Mouse (Mus musculus) hindbrain, embryonic 15.5 days (tissue): ENCODE results near the gene Ccdc9. TPM values are rescaled to one million over a fixed set of nuclear protein-coding genes. Genes with fewer than 3 reads are reported as not detected.
A peak's percentile ranks its signal among the peaks of the same experiment; 100 is the strongest.
"Not testable (repeated sequence)": the region's sequence is repeated elsewhere in the genome, so short reads cannot be mapped to it uniquely, and the experiment has no call there.

Experiments
- ATAC-seq: fragments of 200-750 bp; cut with Nextera tagmentation; 2 replicates; pipeline ENCODE4 v1.8.0; 2017; ENCODE audit warnings: low read depth, moderate number of reproducible peaks, moderate TSS enrichment; ENCODE audit not compliant: low FRiP score
- H3K27ac ChIP-seq: fragments of 300-500 bp; sonication (generic); replicated peaks from 2 replicates; pipeline ENCODE4 v1.5.1; 2015; ENCODE audit warnings: mild to moderate bottlenecking, inconsistent platforms
- H3K27me3 ChIP-seq: fragments of 300-500 bp; sonication (generic); 2 replicates; pipeline ENCODE4 v1.6.1; 2015; ENCODE audit warnings: control low read depth, inconsistent platforms
- H3K36me3 ChIP-seq: fragments of 300-500 bp; sonication (generic); 2 replicates; pipeline ENCODE4 v1.6.1; 2015; ENCODE audit warnings: control low read depth, inconsistent platforms
- H3K4me1 ChIP-seq: fragments of 300-500 bp; sonication (generic); replicated peaks from 2 replicates; pipeline ENCODE4 v1.6.1; 2015; ENCODE audit warnings: control low read depth, inconsistent platforms
- H3K4me2 ChIP-seq: fragments of 300-500 bp; sonication (generic); 2 replicates; pipeline ENCODE4 v1.6.1; 2015; ENCODE audit warnings: moderate library complexity, mild to moderate bottlenecking, inconsistent platforms
- H3K4me3 ChIP-seq: fragments of 300-500 bp; sonication (generic); 2 replicates; pipeline ENCODE4 v1.5.1; 2015; ENCODE audit warnings: mild to moderate bottlenecking, inconsistent platforms
- H3K9ac ChIP-seq: fragments of 300-500 bp; sonication (generic); 2 replicates; pipeline ENCODE4 v1.6.1; 2015; ENCODE audit warnings: inconsistent platforms
- H3K9me3 ChIP-seq: fragments of 300-500 bp; sonication (generic); 2 replicates; pipeline ENCODE4 v1.6.1; 2016; ENCODE audit warnings: control low read depth, inconsistent platforms
- WGBS: fragments of 180-500 bp; shearing (Covaris S2); methylation state at CpG from one replicate; pipeline ENCODE4 v1.1.7; 2015; 5-methylcytosine and 5-hydroxymethylcytosine counted together
- polyA plus RNA-seq: library from polyadenylated mRNA; unstranded; fragments of >200 nt; fragmentation: Nextera tagmentation; extraction: Ambion mirVana; gene quantifications from 2 replicates; pipeline ENCODE4 v1.2.1, GENCODE M21; 2015

Ccdc9 gene
- polyA plus RNA-seq, 1 experiment from 2014 or later = 29.3 TPM

DNA sequence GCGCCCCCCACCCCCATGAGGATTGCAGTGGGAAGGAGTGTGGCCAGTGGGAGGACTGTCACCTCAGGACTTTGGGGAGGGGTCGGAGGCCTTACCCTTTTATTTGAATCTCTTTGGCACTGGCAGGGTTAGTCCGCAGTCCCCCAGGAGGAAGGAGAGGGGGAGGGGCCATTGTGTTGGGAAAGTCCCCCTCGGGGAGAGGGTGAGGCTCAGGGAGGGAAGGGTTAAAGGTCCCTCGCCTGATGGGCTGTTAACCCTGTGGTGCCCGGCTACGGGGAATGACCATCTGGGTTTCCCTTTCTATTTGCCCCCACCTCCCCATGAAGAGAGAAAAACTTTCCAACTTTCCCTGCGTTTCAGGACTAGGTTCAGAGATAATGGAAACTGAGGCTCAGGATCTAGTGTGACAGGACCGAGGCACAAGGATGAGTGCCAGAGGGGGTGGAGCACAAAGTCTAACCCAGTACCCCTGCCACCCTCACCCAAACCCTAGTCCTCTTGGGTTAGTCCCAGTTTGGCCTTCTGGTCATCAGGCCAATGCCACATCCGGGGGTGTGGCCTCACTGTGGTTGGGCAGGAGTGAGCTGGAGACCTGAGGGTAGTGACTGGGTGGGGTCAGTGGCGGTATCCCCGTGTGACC lies 26.2 kb upstream of the Ccdc9 start:
- under 1% methylated on average over 12 of the region's 12 CpGs for WGBS
- Histone ChIP-seq H3K4me3 (peak overlapping the region; percentile 60), H3K27me3 (no peaks in the 10 kb centered on the region), H3K27ac (peak overlapping the region; percentile 92), H3K4me2 (peak overlapping the region; percentile 99), H3K36me3 (no peaks in the 10 kb centered on the region), H3K4me1 (peaks cover 58% of the 10 kb centered on the region), H3K9ac (peak overlapping the region; percentile 73), H3K9me3 (no peaks in the 10 kb centered on the region)
- ATAC-seq = no peak

DNA sequence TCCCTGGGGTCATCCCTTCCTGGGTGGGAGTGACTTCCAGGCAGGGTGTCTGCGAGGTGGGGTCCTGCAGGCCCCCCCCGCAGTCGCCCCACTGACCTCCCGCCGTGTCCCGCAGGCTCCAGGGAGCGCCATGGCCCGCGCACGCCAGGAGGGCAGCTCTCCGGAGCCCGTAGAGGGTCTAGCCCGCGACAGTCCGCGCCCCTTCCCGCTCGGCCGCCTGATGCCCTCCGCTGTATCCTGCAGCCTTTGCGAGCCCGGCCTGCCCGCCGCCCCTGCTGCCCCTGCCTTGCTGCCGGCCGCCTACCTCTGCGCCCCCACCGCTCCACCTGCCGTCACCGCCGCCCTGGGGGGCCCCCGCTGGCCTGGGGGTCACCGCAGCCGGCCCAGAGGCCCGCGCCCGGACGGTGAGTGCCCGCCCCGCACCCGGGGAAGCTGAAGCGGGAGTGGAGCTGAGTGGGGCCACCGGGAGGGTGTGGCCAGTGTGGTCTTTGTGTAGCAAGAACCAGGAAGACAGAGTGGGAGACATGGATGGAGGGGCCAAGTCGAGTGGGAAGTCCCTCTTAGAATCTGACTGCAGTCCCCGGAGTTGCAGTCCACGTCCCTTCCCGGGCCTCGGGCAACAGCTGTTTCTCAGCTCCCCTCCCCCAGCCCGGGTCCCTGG lies 25.5 kb upstream of the Ccdc9 start:
- Histone ChIP-seq H3K4me2 (peak overlapping the region; percentile 99), H3K9ac (peak overlapping the region; percentile 73), H3K4me1 (peaks cover 58% of the 10 kb centered on the region), H3K9me3 (no peaks in the 10 kb centered on the region), H3K36me3 (no peaks in the 10 kb centered on the region), H3K27ac (peak overlapping the region; percentile 71), H3K27me3 (no peaks in the 10 kb centered on the region), H3K4me3 (peak overlapping the region; percentile 60)
- under 1% methylated on average over 38 of the region's 49 CpGs for WGBS
- ATAC-seq = no peak

- no peaks in the 10 kb centered on the region for H3K27me3 ChIP-seq
- no peaks in the 10 kb centered on the region for H3K36me3 ChIP-seq
- peak overlapping the region; percentile 99 for H3K4me2 ChIP-seq
- no peak for ATAC-seq
- H3K4me1 ChIP-seq = peaks cover 58% of the 10 kb centered on the region
- H3K9me3 ChIP-seq = no peaks in the 10 kb centered on the region
- 2% methylated on average over 14 of the region's 14 CpGs for WGBS
- H3K4me3 ChIP-seq = peak overlapping the region; percentile 60
- H3K9ac ChIP-seq = peak overlapping the region; percentile 73
- H3K27ac ChIP-seq = peak overlapping the region; percentile 71
Measured at GRCm38 (mm10) chr7:16311453-16312004, 24.9 kb upstream of the Ccdc9 start.

DNA sequence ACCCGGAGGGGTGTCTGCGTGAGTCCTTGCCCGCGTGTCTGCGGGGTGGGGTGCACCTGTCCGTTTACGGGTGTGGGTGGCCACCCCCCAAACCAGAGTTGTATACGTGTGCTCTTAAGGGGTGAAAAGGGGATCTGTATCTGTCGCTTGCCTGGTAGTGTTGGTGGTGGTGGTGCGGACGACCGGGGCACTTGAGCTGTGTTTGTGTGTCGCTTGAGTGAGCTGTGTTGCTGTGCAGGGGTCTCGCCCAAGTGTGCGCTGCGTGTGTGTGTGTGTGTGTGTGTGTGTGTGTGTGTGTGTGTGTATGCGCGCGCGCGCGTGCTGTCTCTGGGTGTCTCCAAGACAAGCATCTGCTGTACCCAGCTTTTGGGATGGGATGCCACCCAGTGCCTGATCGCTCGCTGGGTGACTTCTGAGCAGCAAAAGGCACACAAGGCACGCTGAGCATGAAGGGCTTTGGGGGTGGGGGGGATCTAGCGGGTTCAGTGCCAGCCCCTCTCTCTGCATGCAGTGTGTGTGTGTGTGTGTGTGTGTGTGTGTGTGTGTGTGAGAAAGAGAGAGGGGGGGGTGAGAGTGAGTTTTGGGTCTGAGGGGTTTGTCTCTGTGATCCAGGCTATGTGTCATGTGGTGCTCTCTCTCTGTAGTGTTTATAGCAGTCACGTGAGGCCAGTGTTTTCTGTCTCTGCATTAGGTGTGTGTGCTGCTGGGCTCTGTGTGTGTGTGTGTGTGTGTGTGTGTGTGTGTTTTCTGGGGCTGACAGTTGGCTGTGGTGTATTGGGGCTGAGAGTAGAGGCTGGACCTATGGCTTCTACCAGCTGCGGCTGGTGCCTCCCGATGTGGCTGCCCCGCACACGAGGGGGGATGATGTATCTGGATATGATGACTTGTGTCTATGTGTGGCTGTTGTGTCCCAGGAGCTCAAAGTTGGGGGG lies 24.2 kb upstream of the Ccdc9 start:
- Histone ChIP-seq H3K9ac (peak overlapping the region; percentile 73), H3K27ac (peak overlapping the region; percentile 71), H3K4me2 (peak overlapping the region; percentile 99), H3K4me1 (peaks cover 58% of the 10 kb centered on the region), H3K36me3 (no peaks in the 10 kb centered on the region), H3K27me3 (no peaks in the 10 kb centered on the region), H3K4me3 (peak overlapping the region; percentile 60), H3K9me3 (no peaks in the 10 kb centered on the region)
- ATAC-seq = peak; percentile 17; the same call in 1 of the 2 replicates
- WGBS = under 1% methylated on average over 31 of the region's 31 CpGs

DNA sequence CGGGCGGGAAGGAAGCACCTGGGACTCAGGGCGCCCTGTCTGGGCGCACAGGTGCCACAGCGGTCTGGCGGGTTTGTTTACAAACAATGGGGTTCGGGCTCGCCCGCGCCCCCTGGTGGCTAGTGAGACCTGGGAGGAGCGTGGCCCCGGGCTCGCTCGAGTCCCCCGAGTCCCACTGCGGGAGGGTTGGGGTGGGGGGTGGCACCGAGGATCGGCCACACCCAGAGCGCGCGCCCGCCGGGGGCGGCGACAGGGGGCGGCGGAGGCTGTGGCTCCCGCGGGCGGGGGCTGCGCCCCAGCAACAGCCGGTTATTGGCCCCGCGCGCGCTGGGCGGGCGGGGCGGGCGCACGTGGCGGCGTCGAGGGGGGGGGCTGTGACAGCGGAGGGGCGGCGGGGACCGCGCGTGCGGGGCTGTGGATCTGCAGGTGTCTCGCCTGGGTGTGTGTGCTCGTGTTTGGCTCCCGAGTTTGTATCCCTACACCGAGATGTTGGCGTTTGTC lies 23.5 kb upstream of the Ccdc9 start:
- peak; percentile 2; the same call in 1 of the 2 replicates for ATAC-seq
- Histone ChIP-seq H3K9me3 (no peaks in the 10 kb centered on the region), H3K4me3 (peak overlapping the region; percentile 60), H3K27me3 (no peaks in the 10 kb centered on the region), H3K27ac (peak overlapping the region; percentile 71), H3K9ac (peak overlapping the region; percentile 55), H3K36me3 (no peaks in the 10 kb centered on the region), H3K4me1 (peaks cover 58% of the 10 kb centered on the region), H3K4me2 (peak overlapping the region; percentile 99)
- WGBS = under 1% methylated on average over 25 of the region's 56 CpGs

DNA sequence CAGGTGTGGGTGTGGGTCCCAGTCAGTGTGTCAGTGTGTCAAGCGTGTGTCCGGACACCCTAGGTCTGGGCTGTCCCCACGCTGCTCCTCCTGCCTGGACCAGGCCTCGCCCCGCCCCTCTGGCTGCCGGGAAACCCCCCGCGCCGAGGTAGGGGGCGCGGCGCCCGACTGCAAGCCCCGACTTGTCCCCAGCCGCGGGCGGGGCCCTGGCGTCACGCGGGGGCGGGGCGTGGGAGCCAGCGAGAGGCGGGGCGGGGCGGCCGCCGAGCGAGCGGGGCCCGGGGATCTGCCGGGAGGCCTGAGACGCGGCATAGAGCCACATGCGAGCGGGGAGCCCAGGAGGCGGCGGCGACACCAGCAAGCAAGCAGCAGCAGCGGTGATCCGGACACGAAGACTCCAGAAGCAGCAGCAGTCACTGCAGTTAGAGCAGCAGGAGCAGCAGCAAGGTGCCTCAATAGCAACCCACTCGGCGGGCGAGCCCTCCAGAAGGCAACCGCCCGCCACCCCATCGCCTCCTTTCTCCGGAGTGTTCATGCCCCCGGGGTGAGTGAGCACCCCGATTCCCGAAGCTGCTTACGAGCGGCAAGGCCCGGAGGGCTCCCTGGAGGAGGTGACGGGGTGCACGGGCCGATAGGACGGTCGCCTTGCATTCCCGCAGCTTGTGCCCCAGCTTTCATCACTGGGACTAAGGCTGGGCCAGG lies 22.9 kb upstream of the Ccdc9 start:
- H3K4me3 ChIP-seq = peak overlapping the region; percentile 60
- peak; percentile 12 for ATAC-seq
- H3K4me2 ChIP-seq = peak overlapping the region; percentile 99
- no peaks in the 10 kb centered on the region for H3K9me3 ChIP-seq
- H3K27me3 ChIP-seq = no peaks in the 10 kb centered on the region
- peak overlapping the region; percentile 55 for H3K9ac ChIP-seq
- no peaks in the 10 kb centered on the region for H3K36me3 ChIP-seq
- H3K4me1 ChIP-seq = peaks cover 55% of the 10 kb centered on the region
- under 1% methylated on average over 60 of the region's 61 CpGs for WGBS
- peak overlapping the region; percentile 71 for H3K27ac ChIP-seq

- ATAC-seq = no peak
- peak overlapping the region; percentile 55; the same call in 1 of the 2 replicates for H3K9ac ChIP-seq
- H3K4me3 ChIP-seq = peak overlapping the region; percentile 60
- H3K4me2 ChIP-seq = peak overlapping the region; percentile 99
- H3K36me3 ChIP-seq = no peaks in the 10 kb centered on the region
- H3K9me3 ChIP-seq = no peaks in the 10 kb centered on the region
- peaks cover 49% of the 10 kb centered on the region for H3K4me1 ChIP-seq
- peak overlapping the region; percentile 71 for H3K27ac ChIP-seq
- WGBS = 38% methylated on average over 16 of the region's 16 CpGs
- H3K27me3 ChIP-seq = no peaks in the 10 kb centered on the region
Measured at GRCm38 (mm10) chr7:16308555-16309317, 22.1 kb upstream of the Ccdc9 start.

- peak within 1 kb of the TSS; percentile 99 for H3K4me2 ChIP-seq
- H3K36me3 ChIP-seq, ATAC-seq, H3K27me3 ChIP-seq, H3K9me3 ChIP-seq: not testable (repeated sequence)
- peaks cover 43% of the 10 kb centered on the region for H3K4me1 ChIP-seq
- peak within 1 kb of the TSS; percentile 60 for H3K4me3 ChIP-seq
- H3K9ac ChIP-seq = peak within 1 kb of the TSS; percentile 55
- WGBS = 58% methylated on average over 1 of the region's 1 CpGs
- H3K27ac ChIP-seq = peak within 1 kb of the TSS; percentile 71
Measured at GRCm38 (mm10) chr7:16308093-16308492, 21.5 kb upstream of the Ccdc9 start, which contains the start of gene Bbc3. TSS of gene Bbc3 (plus strand) at chr7:16308393.

DNA sequence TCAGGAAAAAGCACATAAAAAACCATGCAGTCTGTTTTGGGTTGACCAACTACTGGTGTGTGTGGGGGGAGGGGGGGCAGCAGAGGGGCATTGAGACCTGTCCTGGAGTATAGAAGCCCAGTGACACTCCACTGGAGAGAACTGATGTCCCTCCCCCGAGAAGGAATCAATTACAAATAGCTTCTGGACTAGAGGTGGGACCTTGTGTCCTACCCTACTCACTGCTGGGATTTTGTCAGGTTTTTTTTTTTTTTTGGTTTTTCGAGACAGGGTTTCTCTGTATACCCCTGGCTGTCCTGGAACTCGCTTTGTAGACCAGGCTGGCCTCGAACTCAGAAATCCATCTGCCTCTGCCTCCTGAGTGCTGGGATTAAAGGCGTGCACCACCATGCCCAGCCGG lies 20.5 kb upstream of the Ccdc9 start:
- ATAC-seq, H3K27me3 ChIP-seq, H3K4me3 ChIP-seq, H3K9ac ChIP-seq, H3K4me2 ChIP-seq, H3K9me3 ChIP-seq, H3K36me3 ChIP-seq, H3K27ac ChIP-seq: not testable (repeated sequence)
- 84% methylated on average over 6 of the region's 6 CpGs for WGBS
- peaks cover 33% of the 10 kb centered on the region for H3K4me1 ChIP-seq

- Histone ChIP-seq H3K9me3 (no peaks in the 10 kb centered on the region), H3K27me3 (no peaks in the 10 kb centered on the region), H3K4me3 (peak overlapping the region; percentile 55), H3K4me2 (peak overlapping the region; percentile 93), H3K27ac (peak overlapping the region; percentile 79), H3K36me3 (no peaks in the 10 kb centered on the region), H3K9ac (peak overlapping the region; percentile 46), H3K4me1 (peaks cover 46% of the 10 kb centered on the region)
- ATAC-seq = peak; percentile 94
- WGBS = under 1% methylated on average over 50 of the region's 52 CpGs
Measured at GRCm38 (mm10) chr7:16299419-16300035, 12.9 kb upstream of the Ccdc9 start.
